1 mouse cellular context compared by ENCODE assay signal in genomic region chr15:89452906-89453864, GRCm38 (mm10).
A peak's percentile ranks its signal among the peaks of the same experiment; 100 is the strongest.
TF ChIP-seq lines count a peak whose summit lies in the region.

No protein-coding gene starts in this region.

TF ChIP-seq in CH12.LX, 34 proteins besides CTCF, POLR2A, EP300 and RAD21:
- TF ChIP-seq SIN3A (IDR thresholded peaks at IDR 0.05; ENCODE audit: low read length) (0 out of 2 replicates have a peak, but pooled peaks have one; percentile 24), MEF2A (IDR thresholded peaks at IDR 0.05; ENCODE audit: borderline replicate concordance, low read depth, low read length) (no peak)
